Mouse (Mus musculus): ENCODE data around the gene Arhgef18. TPM values are rescaled to one million over a fixed set of nuclear protein-coding genes. Genes with fewer than 3 reads are reported as not detected.
A peak's percentile ranks its signal among the peaks of the same experiment; 100 is the strongest.

The Arhgef18 gene
- polyA plus RNA-seq, 1 experiment from 2014 or later: 9.7 TPM

GRCm38 (mm10) chr8:3470562-3470961 is 77.8 kb downstream of the Arhgef18 start, which contains the start of gene Tex45:
TSS of gene Tex45 (plus strand) at chr8:3470862.
- Histone ChIP-seq H3K36me3 (replicated peaks) (no peaks in the 10 kb centered on the region), H3K4me3 (no peak within 1 kb of the TSS), H3K4me1 (peaks cover 11% of the 10 kb centered on the region), H3K9me3 (no peaks in the 10 kb centered on the region), H3K27ac (no peak within 1 kb of the TSS), H3K27me3 (ENCODE audit: poor library complexity, severe bottlenecking) (peaks cover 7% of the 10 kb centered on the region)
- DNase-seq (ENCODE audit: extremely low spot score, low spot score): no peak

GRCm38 (mm10) chr8:3475715-3476429 is 83.1 kb downstream of the Arhgef18 start:
- Histone ChIP-seq H3K4me1 (peaks cover 11% of the 10 kb centered on the region), H3K36me3 (replicated peaks) (no peaks in the 10 kb centered on the region), H3K9me3 (no peaks in the 10 kb centered on the region), H3K4me3 (peak overlapping the region; percentile 41), H3K27me3 (ENCODE audit: poor library complexity, severe bottlenecking) (peaks cover 29% of the 10 kb centered on the region), H3K27ac (no peak overlapping the region)
- 31% methylated on average over 37 of the region's 37 CpGs for WGBS
- DNase-seq (ENCODE audit: extremely low spot score, low spot score): no peak

GRCm38 (mm10) chr8:3480221-3480785 is 87.5 kb downstream of the Arhgef18 start:
- Histone ChIP-seq H3K4me1 (peaks cover 11% of the 10 kb centered on the region), H3K9me3 (no peaks in the 10 kb centered on the region), H3K4me3 (no peak overlapping the region), H3K27me3 (ENCODE audit: poor library complexity, severe bottlenecking) (peaks cover 25% of the 10 kb centered on the region), H3K36me3 (replicated peaks) (no peaks in the 10 kb centered on the region), H3K27ac (no peak overlapping the region)
- DNase-seq (ENCODE audit: extremely low spot score, low spot score): no peak
- WGBS: 79% methylated on average over 4 of the region's 4 CpGs

GRCm38 (mm10) chr8:3481605-3482004 is 88.8 kb downstream of the Arhgef18 start:
- peaks cover 3% of the 10 kb centered on the region; the same call in 1 of the 2 replicates for H3K4me1 ChIP-seq
- no peak overlapping the region for H3K4me3 ChIP-seq
- no peak for DNase-seq (ENCODE audit: extremely low spot score, low spot score)
- H3K36me3 ChIP-seq (replicated peaks): no peaks in the 10 kb centered on the region
- no peak overlapping the region for H3K27ac ChIP-seq
- H3K27me3 ChIP-seq (ENCODE audit: poor library complexity, severe bottlenecking): peaks cover 12% of the 10 kb centered on the region
- 71% methylated on average over 5 of the region's 5 CpGs for WGBS
- no peaks in the 10 kb centered on the region for H3K9me3 ChIP-seq

- Histone ChIP-seq H3K9me3 (no peaks in the 10 kb centered on the region), H3K27ac (no peak overlapping the region), H3K27me3 (ENCODE audit: poor library complexity, severe bottlenecking) (peaks cover 5% of the 10 kb centered on the region), H3K36me3 (replicated peaks) (no peaks in the 10 kb centered on the region), H3K4me1 (peaks cover 3% of the 10 kb centered on the region; the same call in 1 of the 2 replicates), H3K4me3 (no peak overlapping the region)
- no peak for DNase-seq (ENCODE audit: extremely low spot score, low spot score)
- 90% methylated on average over 22 of the region's 22 CpGs for WGBS
Observed at GRCm38 (mm10) chr8:3482240-3482740, 89.5 kb downstream of the Arhgef18 start.

GRCm38 (mm10) chr8:3483546-3483945 is 90.7 kb downstream of the Arhgef18 start:
- 87% methylated on average over 7 of the region's 7 CpGs for WGBS
- H3K4me3 ChIP-seq: no peak overlapping the region
- no peaks in the 10 kb centered on the region for H3K36me3 ChIP-seq (replicated peaks)
- H3K27me3 ChIP-seq (ENCODE audit: poor library complexity, severe bottlenecking): no peaks in the 10 kb centered on the region
- no peak for DNase-seq (ENCODE audit: extremely low spot score, low spot score)
- H3K27ac ChIP-seq: no peak overlapping the region
- no peaks in the 10 kb centered on the region for H3K9me3 ChIP-seq
- peaks cover 3% of the 10 kb centered on the region; the same call in 1 of the 2 replicates for H3K4me1 ChIP-seq

GRCm38 (mm10) chr8:3485192-3485591 is 92.4 kb downstream of the Arhgef18 start:
- DNase-seq (ENCODE audit: extremely low spot score, low spot score): no peak
- Histone ChIP-seq H3K36me3 (replicated peaks) (no peaks in the 10 kb centered on the region), H3K27me3 (ENCODE audit: poor library complexity, severe bottlenecking) (no peaks in the 10 kb centered on the region), H3K27ac (no peak overlapping the region), H3K4me1 (no peaks in the 10 kb centered on the region), H3K9me3 (no peaks in the 10 kb centered on the region), H3K4me3 (no peak overlapping the region)
- WGBS: 30% methylated on average over 5 of the region's 5 CpGs

GRCm38 (mm10) chr8:3492901-3493844 is 100.4 kb downstream of the Arhgef18 start, which contains the start of gene Zfp358:
TSS of gene Zfp358 (plus strand) at chr8:3493138.
- peak; percentile 86 for DNase-seq (ENCODE audit: extremely low spot score, low spot score)
- peaks cover 31% of the 10 kb centered on the region for H3K9me3 ChIP-seq
- H3K27me3 ChIP-seq (ENCODE audit: poor library complexity, severe bottlenecking): no peaks in the 10 kb centered on the region
- peaks cover 19% of the 10 kb centered on the region for H3K4me1 ChIP-seq
- H3K27ac ChIP-seq: peak within 1 kb of the TSS; percentile 99
- H3K36me3 ChIP-seq (replicated peaks): peaks cover 42% of the 10 kb centered on the region
- under 1% methylated on average over 49 of the region's 64 CpGs for WGBS
- peak within 1 kb of the TSS; percentile 92 for H3K4me3 ChIP-seq

GRCm38 (mm10) chr8:3493845-3494208 is 101.0 kb downstream of the Arhgef18 start:
- Histone ChIP-seq H3K4me3 (peak overlapping the region; percentile 92), H3K4me1 (peaks cover 19% of the 10 kb centered on the region), H3K36me3 (replicated peaks) (peaks cover 44% of the 10 kb centered on the region), H3K27ac (peak overlapping the region; percentile 99), H3K27me3 (ENCODE audit: poor library complexity, severe bottlenecking) (no peaks in the 10 kb centered on the region), H3K9me3 (peaks cover 31% of the 10 kb centered on the region)
- 46% methylated on average over 6 of the region's 6 CpGs for WGBS
- no peak for DNase-seq (ENCODE audit: extremely low spot score, low spot score)

- Histone ChIP-seq H3K4me1 (peaks cover 31% of the 10 kb centered on the region), H3K36me3 (replicated peaks) (peaks cover 49% of the 10 kb centered on the region), H3K27me3 (ENCODE audit: poor library complexity, severe bottlenecking) (no peaks in the 10 kb centered on the region), H3K9me3 (peaks cover 31% of the 10 kb centered on the region), H3K27ac (no peak overlapping the region), H3K4me3 (0 out of 2 replicates have a peak overlapping the region, but pooled peaks have one; percentile 8)
- DNase-seq (ENCODE audit: extremely low spot score, low spot score): no peak
- 98% methylated on average over 44 of the region's 44 CpGs for WGBS
Observed at GRCm38 (mm10) chr8:3495578-3496427, 103.0 kb downstream of the Arhgef18 start.

GRCm38 (mm10) chr8:3496428-3496748 is 103.6 kb downstream of the Arhgef18 start:
- Histone ChIP-seq H3K36me3 (replicated peaks) (peaks cover 49% of the 10 kb centered on the region), H3K9me3 (peaks cover 31% of the 10 kb centered on the region), H3K4me1 (peaks cover 37% of the 10 kb centered on the region), H3K4me3 (0 out of 2 replicates have a peak overlapping the region, but pooled peaks have one; percentile 8), H3K27me3 (ENCODE audit: poor library complexity, severe bottlenecking) (no peaks in the 10 kb centered on the region), H3K27ac (no peak overlapping the region)
- WGBS: 90% methylated on average over 15 of the region's 15 CpGs
- DNase-seq (ENCODE audit: extremely low spot score, low spot score): no peak

GRCm38 (mm10) chr8:3498583-3498982 is 105.8 kb downstream of the Arhgef18 start:
- Histone ChIP-seq H3K4me3 (no peak overlapping the region), H3K27ac (no peak overlapping the region), H3K4me1 (peaks cover 39% of the 10 kb centered on the region), H3K36me3 (replicated peaks) (peaks cover 50% of the 10 kb centered on the region), H3K9me3 (peaks cover 31% of the 10 kb centered on the region), H3K27me3 (ENCODE audit: poor library complexity, severe bottlenecking) (no peaks in the 10 kb centered on the region)
- DNase-seq (ENCODE audit: extremely low spot score, low spot score): no peak
- 90% methylated on average over 3 of the region's 3 CpGs for WGBS
